Mouse (Mus musculus) stomach, embryonic 16.5 days (tissue): ENCODE measurements at regions not wholly inside any gene's neighbourhood (a gene's known extent, or its start where the extent isn't known, plus 50 kb on each side); places are given as distances from the start of the nearest gene placed in this dataset.
"Not testable (repeated sequence)": the region's sequence is repeated elsewhere in the genome, so short reads cannot be mapped to it uniquely, and the experiment has no call there.

Experiments
- ATAC-seq: fragments of 200-750 bp; cut with Nextera tagmentation; 2 replicates; pipeline ENCODE4 v1.8.0; 2017; ENCODE audit warnings: moderate number of reproducible peaks, moderate TSS enrichment; ENCODE audit not compliant: insufficient read depth, low FRiP score
- H3K27ac ChIP-seq: fragments of 300-500 bp; sonication (generic); 2 replicates; pipeline ENCODE4 v1.5.1; 2014; ENCODE audit warnings: low read length
- H3K27me3 ChIP-seq: fragments of 300-500 bp; sonication (generic); 2 replicates; pipeline ENCODE4 v1.6.1; 2014; ENCODE audit warnings: low read length, control low read depth, mixed read lengths; ENCODE audit not compliant: control insufficient read depth, insufficient read depth
- H3K36me3 ChIP-seq: fragments of 300-500 bp; sonication (generic); 2 replicates; pipeline ENCODE4 v1.6.1; 2014; ENCODE audit warnings: low read length; ENCODE audit not compliant: control insufficient read depth, insufficient read depth
- H3K4me1 ChIP-seq: fragments of 300-500 bp; sonication (generic); 2 replicates; pipeline ENCODE4 v1.6.1; 2014; ENCODE audit warnings: low read length, control low read depth, mixed read lengths; ENCODE audit not compliant: control insufficient read depth, insufficient read depth
- H3K4me2 ChIP-seq: fragments of 300-500 bp; sonication (generic); 2 replicates; pipeline ENCODE4 v1.6.1; 2014; ENCODE audit warnings: low read depth, low read length, mixed read lengths
- H3K4me3 ChIP-seq: fragments of 300-500 bp; sonication (generic); replicated peaks from 2 replicates; pipeline ENCODE4 v1.5.1; 2014; ENCODE audit warnings: mild to moderate bottlenecking, low read length
- H3K9ac ChIP-seq: fragments of 300-500 bp; sonication (generic); 2 replicates; pipeline ENCODE4 v1.6.1; 2014; ENCODE audit warnings: low read length
- H3K9me3 ChIP-seq: fragments of 300-500 bp; sonication (generic); replicated peaks from 2 replicates; pipeline ENCODE4 v1.6.1; 2016; ENCODE audit warnings: low read length, control low read depth; ENCODE audit not compliant: control insufficient read depth
- WGBS: fragments of 180-500 bp; shearing (Covaris S2); extraction: QIAGEN DNeasy Blood & Tissue Kit; methylation state at CpG from one replicate; pipeline ENCODE4 v1.1.7; 2014; 5-methylcytosine and 5-hydroxymethylcytosine counted together

- Histone ChIP-seq H3K4me1 (no peaks in the 10 kb centered on the region), H3K27ac (no peak overlapping the region), H3K9ac (no peak overlapping the region), H3K4me3 (no peak overlapping the region), H3K9me3 (no peaks in the 10 kb centered on the region), H3K4me2 (no peak overlapping the region), H3K27me3 (no peaks in the 10 kb centered on the region), H3K36me3 (no peaks in the 10 kb centered on the region)
- ATAC-seq: no peak
- 63% methylated on average over 3 of the region's 3 CpGs for WGBS
Observed at GRCm38 (mm10) chr15:3909471-3909870, 69.9 kb downstream of the Fbxo4 start.

- ATAC-seq: no peak
- Histone ChIP-seq H3K4me3 (no peak overlapping the region), H3K36me3 (no peaks in the 10 kb centered on the region), H3K4me1 (no peaks in the 10 kb centered on the region), H3K9me3 (no peaks in the 10 kb centered on the region), H3K4me2 (no peak overlapping the region), H3K27me3 (no peaks in the 10 kb centered on the region), H3K27ac (no peak overlapping the region), H3K9ac (no peak overlapping the region)
- WGBS: 18% methylated on average over 2 of the region's 2 CpGs
Observed at GRCm38 (mm10) chr15:3908721-3909120, 70.7 kb downstream of the Fbxo4 start.

GRCm38 (mm10) chr15:3905548-3905947 is 73.8 kb downstream of the Fbxo4 start:
- no peaks in the 10 kb centered on the region for H3K27me3 ChIP-seq
- 35% methylated on average over 2 of the region's 2 CpGs for WGBS

GRCm38 (mm10) chr15:3878429-3878828 is 100.9 kb downstream of the Fbxo4 start:
- H3K36me3 ChIP-seq: no peaks in the 10 kb centered on the region
- H3K4me3 ChIP-seq: no peak overlapping the region
- H3K27ac ChIP-seq: no peak overlapping the region
- no peak overlapping the region for H3K4me2 ChIP-seq
- no peak overlapping the region for H3K9ac ChIP-seq
- H3K27me3 ChIP-seq: no peaks in the 10 kb centered on the region
- H3K4me1 ChIP-seq: no peaks in the 10 kb centered on the region
- no peaks in the 10 kb centered on the region for H3K9me3 ChIP-seq
- ATAC-seq: no peak
- 62% methylated on average over 2 of the region's 2 CpGs for WGBS

More at GRCm38 (mm10) chr15:3905548-3905947, 73.8 kb downstream of the Fbxo4 start:
- no peak overlapping the region for H3K4me3 ChIP-seq
- H3K9ac ChIP-seq: no peak overlapping the region
- ATAC-seq: no peak
- H3K4me2 ChIP-seq: no peak overlapping the region
- no peaks in the 10 kb centered on the region for H3K36me3 ChIP-seq
- H3K27ac ChIP-seq: no peak overlapping the region
- no peaks in the 10 kb centered on the region for H3K4me1 ChIP-seq
- H3K9me3 ChIP-seq: no peaks in the 10 kb centered on the region

GRCm38 (mm10) chr15:3877506-3877905 is 101.9 kb downstream of the Fbxo4 start:
- no peak for ATAC-seq
- no peak overlapping the region for H3K4me3 ChIP-seq
- WGBS: 82% methylated on average over 3 of the region's 3 CpGs
- H3K9ac ChIP-seq: no peak overlapping the region
- no peaks in the 10 kb centered on the region for H3K4me1 ChIP-seq
- no peak overlapping the region for H3K27ac ChIP-seq
- H3K9me3 ChIP-seq: no peaks in the 10 kb centered on the region
- no peaks in the 10 kb centered on the region for H3K36me3 ChIP-seq
- H3K4me2 ChIP-seq: no peak overlapping the region
- H3K27me3 ChIP-seq: no peaks in the 10 kb centered on the region

GRCm38 (mm10) chr15:3875210-3875861 is 104.0 kb downstream of the Fbxo4 start:
- H3K27ac ChIP-seq, H3K4me3 ChIP-seq, H3K4me1 ChIP-seq, H3K27me3 ChIP-seq, H3K4me2 ChIP-seq, H3K9me3 ChIP-seq, H3K9ac ChIP-seq, H3K36me3 ChIP-seq, ATAC-seq: not testable (repeated sequence)
- WGBS: 60% methylated on average over 6 of the region's 7 CpGs

GRCm38 (mm10) chr15:3831802-3832201 is 147.6 kb downstream of the Fbxo4 start:
- Histone ChIP-seq H3K9ac (no peak overlapping the region), H3K9me3 (no peaks in the 10 kb centered on the region), H3K4me1 (no peaks in the 10 kb centered on the region), H3K4me3 (no peak overlapping the region), H3K27me3 (no peaks in the 10 kb centered on the region), H3K4me2 (no peak overlapping the region), H3K27ac (no peak overlapping the region), H3K36me3 (no peaks in the 10 kb centered on the region)
- WGBS: 73% methylated on average over 4 of the region's 4 CpGs
- ATAC-seq: no peak

GRCm38 (mm10) chr15:3805430-3805829 is 173.9 kb downstream of the Fbxo4 start:
- no peaks in the 10 kb centered on the region for H3K27me3 ChIP-seq
- ATAC-seq: no peak
- H3K4me1 ChIP-seq: no peaks in the 10 kb centered on the region
- H3K27ac ChIP-seq: no peak overlapping the region
- 76% methylated on average over 2 of the region's 2 CpGs for WGBS
- H3K9ac ChIP-seq: no peak overlapping the region
- no peaks in the 10 kb centered on the region for H3K36me3 ChIP-seq
- no peak overlapping the region for H3K4me3 ChIP-seq
- no peaks in the 10 kb centered on the region for H3K9me3 ChIP-seq
- H3K4me2 ChIP-seq: no peak overlapping the region

GRCm38 (mm10) chr15:3775865-3776264 is 192.6 kb upstream of the Ghr start:
- no peaks in the 10 kb centered on the region for H3K27me3 ChIP-seq
- no peaks in the 10 kb centered on the region for H3K36me3 ChIP-seq
- ATAC-seq: no peak
- no peak overlapping the region for H3K4me3 ChIP-seq
- no peaks in the 10 kb centered on the region for H3K4me1 ChIP-seq
- no peak overlapping the region for H3K27ac ChIP-seq
- WGBS: 80% methylated on average over 3 of the region's 3 CpGs
- H3K9ac ChIP-seq: no peak overlapping the region
- no peak overlapping the region for H3K4me2 ChIP-seq
- no peaks in the 10 kb centered on the region for H3K9me3 ChIP-seq
